Mouse (Mus musculus): ENCODE results near the gene Zmynd19. TPM values are rescaled to one million over a fixed set of nuclear protein-coding genes. Genes with fewer than 3 reads are reported as not detected.
"Not testable (repeated sequence)": the region's sequence is repeated elsewhere in the genome, so short reads cannot be mapped to it uniquely, and the experiment has no call there.

Zmynd19 gene
- polyA plus RNA-seq, 3 experiments from 2014 or later, result 0.87 to 2.7 (median 1.2) TPM

GRCm38 (mm10) chr2:24942092-24942491 lies 7.5 kb upstream of the Zmynd19 start:
- no peak for ATAC-seq

GRCm38 (mm10) chr2:24944304-24944703 lies 5.3 kb upstream of the Zmynd19 start:
- not testable (repeated sequence) for ATAC-seq

DNA sequence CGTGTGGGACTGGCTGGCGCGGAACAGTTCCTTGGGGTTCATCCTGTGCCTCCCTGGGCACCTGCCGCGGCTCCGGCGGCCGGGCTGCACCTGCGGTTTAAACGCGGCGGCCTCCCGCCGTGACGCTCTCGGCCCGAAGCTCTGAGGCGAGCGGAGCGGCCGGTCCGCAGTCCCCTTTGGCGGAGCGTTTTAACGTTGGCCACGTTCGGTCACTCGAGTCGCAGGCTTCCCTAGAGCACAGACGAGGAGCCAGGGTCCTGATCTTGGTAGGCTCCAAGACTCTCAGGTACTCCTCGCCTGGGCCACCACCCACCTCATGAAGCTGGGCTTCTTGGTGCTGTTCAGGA lies 570 bp downstream of the Zmynd19 start:
- peak; percentile 13 for ATAC-seq

GRCm38 (mm10) chr2:24952537-24953055 lies 3.0 kb downstream of the Zmynd19 start:
- no peak for ATAC-seq

- no peak for ATAC-seq
Measured at GRCm38 (mm10) chr2:24960910-24961309, 11.3 kb downstream of the Zmynd19 start.

GRCm38 (mm10) chr2:24962304-24963000 lies 12.9 kb downstream of the Zmynd19 start, which contains the start of gene Dph7:
TSS of gene Dph7 (plus strand) at chr2:24962400.
- ATAC-seq, result peak; percentile 98

GRCm38 (mm10) chr2:24970386-24970785 lies 20.8 kb downstream of the Zmynd19 start:
- no peak for ATAC-seq

- not testable (repeated sequence) for ATAC-seq
Measured at GRCm38 (mm10) chr2:24974452-24974851, 24.9 kb downstream of the Zmynd19 start.

- ATAC-seq, result peak; percentile 91
Measured at GRCm38 (mm10) chr2:24974906-24975703, 25.5 kb downstream of the Zmynd19 start, which contains the start of gene Mrpl41. TSS of gene Mrpl41 (minus strand) at chr2:24975098.

DNA sequence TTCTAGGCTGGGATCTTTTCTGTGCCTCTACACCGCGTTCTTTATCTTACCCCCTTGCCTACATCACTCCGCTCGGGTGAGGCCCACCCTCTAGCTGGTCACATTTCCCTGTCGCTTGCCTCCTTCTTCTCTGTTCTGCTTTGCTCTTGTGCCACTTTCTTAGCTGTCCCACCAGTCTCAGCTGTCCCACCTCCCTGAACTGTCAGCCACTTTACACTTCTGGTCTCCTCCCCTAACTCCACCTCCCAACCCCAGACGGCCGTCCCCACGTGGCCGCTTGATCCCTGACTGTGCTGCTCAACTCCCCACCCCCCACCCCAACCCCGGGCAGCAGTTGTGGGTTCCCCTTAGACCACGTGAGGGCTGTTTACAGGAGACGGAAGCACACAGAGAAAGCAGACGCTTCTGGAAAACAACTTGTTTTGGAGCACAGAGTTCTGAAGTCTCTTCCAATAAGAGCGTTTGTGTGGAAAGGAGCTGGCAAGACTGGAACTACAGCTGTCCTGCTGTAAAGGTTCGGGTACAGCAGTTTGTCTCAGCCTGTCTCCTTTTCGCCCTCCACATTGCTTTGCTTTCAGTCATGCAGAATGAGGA lies 26.2 kb downstream of the Zmynd19 start, which contains the start of gene Pnpla7:
Pnpla7 (plus strand) TSS at position 330 of the 594 bp plus-strand sequence.
- peak; percentile 63 for ATAC-seq

- ATAC-seq, result no peak
Measured at GRCm38 (mm10) chr2:24976960-24977359, 27.4 kb downstream of the Zmynd19 start.

DNA sequence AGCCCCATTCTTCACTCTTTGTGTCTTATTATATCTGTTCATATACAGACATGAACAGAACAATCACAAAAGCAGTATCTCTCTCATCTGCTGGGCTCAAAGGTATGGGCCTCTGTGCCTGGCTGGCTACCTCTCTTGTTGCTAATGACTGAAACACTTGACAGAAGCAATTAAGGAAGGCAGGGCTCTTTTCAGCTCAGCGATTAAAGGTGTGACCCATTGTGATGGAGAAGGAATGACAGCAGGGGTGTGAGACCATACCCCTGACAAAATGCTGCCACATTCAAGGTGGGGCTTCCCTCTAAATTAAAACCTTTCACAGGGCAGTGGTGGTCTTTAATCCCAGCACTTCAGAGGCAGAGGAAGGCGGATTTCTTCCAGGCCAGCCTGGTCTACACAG lies 38.2 kb downstream of the Zmynd19 start:
- ATAC-seq, result no peak

DNA sequence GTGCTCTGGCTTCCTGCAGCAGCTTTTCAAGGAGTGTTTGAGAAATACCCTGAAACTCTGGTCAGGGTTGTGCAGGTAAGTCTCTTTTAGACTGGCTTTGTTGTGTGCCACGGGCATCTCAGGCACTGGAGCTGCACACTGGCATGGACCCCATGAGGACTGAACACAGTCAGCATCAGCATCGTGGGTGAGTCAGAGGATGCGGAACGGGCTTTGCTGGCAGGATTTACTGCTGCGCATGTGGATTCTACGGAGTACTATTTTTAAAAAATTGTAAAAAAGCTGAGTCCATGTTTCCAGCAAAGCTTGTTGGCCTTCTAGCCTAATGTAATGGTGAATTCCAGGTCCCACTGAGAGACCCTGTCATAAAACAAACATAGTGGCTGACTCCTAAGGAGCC lies 45.7 kb downstream of the Zmynd19 start:
- no peak for ATAC-seq

GRCm38 (mm10) chr2:24996471-24996870 lies 46.9 kb downstream of the Zmynd19 start:
- ATAC-seq, result no peak

GRCm38 (mm10) chr2:25000544-25001235 lies 51.1 kb downstream of the Zmynd19 start:
- no peak for ATAC-seq

GRCm38 (mm10) chr2:25003946-25004786 lies 54.6 kb downstream of the Zmynd19 start:
- ATAC-seq, result no peak

- ATAC-seq, result no peak
Measured at GRCm38 (mm10) chr2:25006767-25007166, 57.2 kb downstream of the Zmynd19 start.

GRCm38 (mm10) chr2:25008250-25008649 lies 58.7 kb downstream of the Zmynd19 start:
- ATAC-seq, result no peak
